Mouse (Mus musculus) liver, embryonic 16.5 days (tissue): Measurements from ENCODE around the gene Zbtb3. TPM values are rescaled to one million over a fixed set of nuclear protein-coding genes. Genes with fewer than 3 reads are reported as not detected.
A peak's percentile ranks its signal among the peaks of the same experiment; 100 is the strongest.

ENCODE experiments used
- ATAC-seq: fragments of 200-750 bp; cut with Nextera tagmentation; 2 replicates; pipeline ENCODE4 v1.8.0; 2017; ENCODE audit warnings: low read depth, mild to moderate bottlenecking, moderate number of reproducible peaks, moderate library complexity
- H3K27ac ChIP-seq: fragments of 300-500 bp; sonication (generic); 2 replicates; pipeline ENCODE4 v1.5.1; 2014; ENCODE audit warnings: mild to moderate bottlenecking, low read length
- H3K27me3 ChIP-seq: fragments of 300-500 bp; sonication (generic); 2 replicates; pipeline ENCODE4 v1.6.1; 2014; ENCODE audit warnings: low read depth, low read length, mixed read lengths; ENCODE audit not compliant: control insufficient read depth, insufficient read depth
- H3K36me3 ChIP-seq: fragments of 300-500 bp; sonication (generic); 2 replicates; pipeline ENCODE4 v1.6.1; 2014; ENCODE audit warnings: mild to moderate bottlenecking; ENCODE audit not compliant: control insufficient read depth, insufficient read depth
- H3K4me1 ChIP-seq: fragments of 300-500 bp; sonication (generic); 2 replicates; pipeline ENCODE4 v1.6.1; 2014; ENCODE audit warnings: low read depth, low read length, mixed read lengths; ENCODE audit not compliant: control insufficient read depth
- H3K4me2 ChIP-seq: fragments of 300-500 bp; sonication (generic); 2 replicates; pipeline ENCODE4 v1.6.1; 2014; ENCODE audit warnings: low read depth, low read length, mixed read lengths
- H3K4me3 ChIP-seq: fragments of 300-500 bp; sonication (generic); 2 replicates; pipeline ENCODE4 v1.5.1; 2014; ENCODE audit warnings: low read depth, mild to moderate bottlenecking, low read length
- H3K9ac ChIP-seq: fragments of 300-500 bp; sonication (generic); 2 replicates; pipeline ENCODE4 v1.6.1; 2014; ENCODE audit warnings: low read depth, low read length
- H3K9me3 ChIP-seq: fragments of 300-500 bp; sonication (generic); replicated peaks from 2 replicates; pipeline ENCODE4 v1.6.1; 2016; ENCODE audit warnings: low read length; ENCODE audit not compliant: control insufficient read depth
- WGBS: fragments of 180-500 bp; shearing (Covaris S2); extraction: QIAGEN DNeasy Blood & Tissue Kit; methylation state at CpG from one replicate; pipeline ENCODE4 v1.1.7; 2014; ENCODE audit not compliant: insufficient replicate concordance; 5-methylcytosine and 5-hydroxymethylcytosine counted together
- polyA plus RNA-seq: library from polyadenylated mRNA; unstranded; fragments of >200 nt; fragmentation: Nextera tagmentation; extraction: Ambion mirVana; gene quantifications from 2 replicates; pipeline ENCODE4 v1.2.1, GENCODE M21; 2015

Zbtb3 gene
- polyA plus RNA-seq, 1 experiment from 2014 or later = 1.0 TPM

DNA sequence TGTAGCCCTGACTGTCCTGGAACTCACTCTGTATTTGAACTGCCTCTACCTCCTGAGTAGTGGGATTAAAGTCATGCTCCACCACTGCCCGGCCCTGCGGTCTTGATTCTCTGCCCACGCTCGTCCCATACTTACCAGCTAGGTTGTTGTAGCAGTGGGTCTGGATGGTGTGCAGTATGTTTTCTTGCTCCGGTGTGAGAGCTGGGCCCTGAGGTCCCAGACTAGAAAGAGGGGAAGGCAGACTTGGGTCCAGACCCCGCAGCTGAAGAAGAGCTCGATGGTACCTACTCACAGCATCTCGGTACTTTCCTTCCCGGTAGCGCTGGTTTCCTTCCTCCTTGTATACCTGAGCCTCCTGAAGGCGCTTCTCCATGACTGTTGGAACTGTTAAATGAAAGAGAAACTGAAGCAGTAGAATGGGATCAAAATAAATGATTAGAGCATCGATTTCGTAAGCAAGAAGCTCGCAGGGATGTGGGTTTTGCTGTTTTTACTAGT is 16.0 kb downstream of the Zbtb3 start:
- Histone ChIP-seq H3K36me3 (peaks cover 32% of the 10 kb centered on the region), H3K9me3 (no peaks in the 10 kb centered on the region), H3K9ac (peak overlapping the region; percentile 99), H3K27me3 (no peaks in the 10 kb centered on the region), H3K27ac (peak overlapping the region; percentile 100), H3K4me2 (peak overlapping the region; percentile 93), H3K4me1 (peaks cover 29% of the 10 kb centered on the region), H3K4me3 (peak overlapping the region; percentile 100)
- 14% methylated on average over 14 of the region's 14 CpGs for WGBS
- ATAC-seq = no peak

DNA sequence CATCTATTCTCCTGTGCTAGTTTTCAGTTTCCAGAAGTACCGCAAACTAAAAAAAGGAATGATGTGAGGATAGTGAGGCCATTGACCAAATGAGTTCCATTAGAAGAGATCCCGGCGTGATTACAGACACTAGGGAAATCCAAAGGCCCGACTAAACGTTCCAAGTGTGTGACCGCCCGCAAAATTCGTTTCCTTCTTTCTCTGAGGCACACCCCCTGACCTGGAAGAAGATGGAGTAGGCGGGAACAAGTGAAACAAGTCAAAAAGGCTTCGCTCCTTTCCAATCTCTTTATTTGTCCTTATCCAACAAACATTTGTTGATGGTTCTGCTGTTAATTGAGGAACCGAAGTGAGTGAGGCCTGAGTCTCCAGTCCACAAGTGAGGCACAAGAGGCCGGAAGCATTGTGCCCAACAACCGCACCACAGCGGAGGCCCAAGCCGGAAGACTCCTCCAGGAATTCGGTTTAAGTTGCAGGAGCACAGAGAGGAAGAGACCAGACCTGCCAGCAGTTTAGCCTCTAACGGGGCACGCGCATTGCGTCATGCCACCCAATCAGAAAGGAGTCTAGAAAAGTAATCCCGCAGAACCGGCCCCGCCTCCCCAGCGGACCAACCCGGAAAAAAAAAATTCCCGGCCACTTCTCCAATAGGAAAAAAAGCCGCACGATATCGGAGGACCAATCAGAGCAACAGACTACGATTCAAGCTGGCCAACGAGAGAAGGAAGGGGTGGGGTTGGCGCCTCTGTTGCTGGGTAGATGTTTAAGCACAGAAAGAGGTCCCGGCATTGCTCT is 16.6 kb downstream of the Zbtb3 start, which contains the start of gene Ttc9c:
Ttc9c (minus strand) TSS at position 533 of the 795 bp plus-strand sequence.
- Histone ChIP-seq H3K4me3 (peak within 1 kb of the TSS; percentile 100), H3K4me1 (peaks cover 31% of the 10 kb centered on the region), H3K9ac (peak within 1 kb of the TSS; percentile 99), H3K27me3 (no peaks in the 10 kb centered on the region), H3K4me2 (peak within 1 kb of the TSS; percentile 93), H3K27ac (peak within 1 kb of the TSS; percentile 100), H3K36me3 (peaks cover 34% of the 10 kb centered on the region), H3K9me3 (no peaks in the 10 kb centered on the region)
- ATAC-seq = peak; percentile 76
- under 1% methylated on average over 33 of the region's 33 CpGs for WGBS

- Histone ChIP-seq H3K4me2 (peak within 1 kb of the TSS; percentile 93), H3K27me3 (no peaks in the 10 kb centered on the region), H3K4me3 (peak within 1 kb of the TSS; percentile 100), H3K27ac (peak within 1 kb of the TSS; percentile 100), H3K9me3 (no peaks in the 10 kb centered on the region), H3K9ac (peak within 1 kb of the TSS; percentile 99), H3K4me1 (peaks cover 31% of the 10 kb centered on the region), H3K36me3 (peaks cover 36% of the 10 kb centered on the region)
- peak; percentile 90 for ATAC-seq
- under 1% methylated on average over 78 of the region's 83 CpGs for WGBS
Measured at GRCm38 (mm10) chr19:8819596-8820423, 17.5 kb downstream of the Zbtb3 start, which contains the start of gene Hnrnpul2. TSS of gene Hnrnpul2 (plus strand) at chr19:8820010.

DNA sequence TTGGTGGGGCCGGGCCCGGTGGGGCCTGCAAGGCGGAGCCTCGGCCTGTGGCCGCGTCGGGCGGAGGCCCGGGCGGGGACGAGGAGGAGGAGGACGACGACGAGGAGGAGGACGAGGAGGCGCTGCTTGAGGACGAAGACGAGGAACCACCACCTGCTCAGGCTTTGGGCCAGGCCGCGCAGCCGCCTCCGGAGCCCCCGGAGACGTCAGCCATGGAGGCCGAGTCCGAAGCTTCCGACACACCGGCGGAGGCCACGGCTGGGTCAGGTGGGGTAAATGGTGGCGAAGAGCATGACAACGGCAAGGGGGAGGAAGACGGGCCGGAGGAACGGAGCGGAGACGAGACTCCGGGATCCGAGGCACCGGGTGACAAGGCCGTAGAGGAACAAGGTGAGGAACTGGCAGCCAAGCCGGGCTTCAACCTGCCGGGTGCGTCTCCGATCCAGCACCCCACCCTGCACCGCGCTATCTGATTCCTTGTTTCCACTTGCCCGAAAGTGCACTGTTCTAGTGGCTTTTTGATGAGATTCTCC is 18.1 kb downstream of the Zbtb3 start:
- no peaks in the 10 kb centered on the region for H3K9me3 ChIP-seq
- H3K4me2 ChIP-seq = peak overlapping the region; percentile 93
- peak; percentile 54 for ATAC-seq
- no peaks in the 10 kb centered on the region for H3K27me3 ChIP-seq
- H3K36me3 ChIP-seq = peaks cover 37% of the 10 kb centered on the region
- H3K9ac ChIP-seq = peak overlapping the region; percentile 99
- peak overlapping the region; percentile 100 for H3K4me3 ChIP-seq
- peaks cover 31% of the 10 kb centered on the region for H3K4me1 ChIP-seq
- H3K27ac ChIP-seq = peak overlapping the region; percentile 100
- under 1% methylated on average over 45 of the region's 48 CpGs for WGBS

DNA sequence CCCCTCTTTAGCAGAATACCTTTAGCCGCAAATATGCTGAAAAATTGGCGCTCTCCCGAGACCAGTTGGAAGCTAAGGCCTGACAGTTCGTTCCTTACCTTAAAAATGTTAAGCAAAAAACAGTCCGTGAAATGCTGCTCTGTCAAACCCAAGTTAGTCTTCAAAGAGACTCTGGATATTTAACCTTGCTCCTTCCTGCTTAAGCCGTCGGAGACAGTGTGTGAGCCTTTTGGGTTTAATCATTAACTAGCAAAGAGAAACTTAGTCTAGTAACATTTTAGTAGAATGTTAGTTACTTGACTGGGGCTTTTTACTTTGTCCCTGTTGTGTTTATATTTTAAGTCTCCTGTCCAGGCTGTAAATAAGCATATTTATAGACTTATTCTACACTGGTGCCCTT is 18.8 kb downstream of the Zbtb3 start:
- Histone ChIP-seq H3K4me2 (peak overlapping the region; percentile 93), H3K36me3 (peaks cover 39% of the 10 kb centered on the region), H3K9ac (peak overlapping the region; percentile 99), H3K9me3 (no peaks in the 10 kb centered on the region), H3K27me3 (no peaks in the 10 kb centered on the region), H3K27ac (peak overlapping the region; percentile 100), H3K4me3 (peak overlapping the region; percentile 100), H3K4me1 (peaks cover 31% of the 10 kb centered on the region)
- no peak for ATAC-seq
- WGBS = 0% methylated on average over 7 of the region's 7 CpGs

- Histone ChIP-seq H3K9ac (peak overlapping the region; percentile 38), H3K36me3 (peaks cover 50% of the 10 kb centered on the region), H3K9me3 (no peaks in the 10 kb centered on the region), H3K4me3 (peak overlapping the region; percentile 100), H3K27ac (no peak overlapping the region), H3K27me3 (no peaks in the 10 kb centered on the region), H3K4me1 (peaks cover 21% of the 10 kb centered on the region), H3K4me2 (peak overlapping the region; percentile 93)
- ATAC-seq = no peak
- 80% methylated on average over 8 of the region's 8 CpGs for WGBS
Measured at GRCm38 (mm10) chr19:8822696-8823095, 20.3 kb downstream of the Zbtb3 start.

DNA sequence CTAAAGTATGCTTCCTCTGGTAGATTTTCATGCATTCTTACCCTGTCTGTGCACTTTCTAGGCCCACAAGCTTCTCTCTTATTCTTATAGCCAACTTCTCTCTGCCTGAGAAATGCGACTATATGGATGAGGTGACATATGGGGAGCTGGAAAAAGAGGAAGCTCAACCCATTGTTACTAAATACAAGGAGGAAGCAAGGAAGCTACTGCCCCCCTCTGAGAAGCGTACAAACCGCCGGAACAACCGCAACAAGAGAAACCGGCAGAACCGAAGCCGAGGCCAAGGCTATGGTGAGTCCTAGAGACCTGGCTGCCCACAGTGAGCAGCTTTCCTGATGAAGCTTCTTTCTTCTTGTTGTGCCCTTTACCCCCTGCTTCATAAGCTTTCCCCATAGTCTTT is 27.3 kb downstream of the Zbtb3 start, which contains the start of gene AC129217.1:
AC129217.1 (plus strand) TSS at position 114 of the 400 bp plus-strand sequence.
- Histone ChIP-seq H3K4me3 (no peak within 1 kb of the TSS), H3K27ac (peak within 1 kb of the TSS; percentile 13; the same call in 1 of the 2 replicates), H3K9me3 (no peaks in the 10 kb centered on the region), H3K27me3 (no peaks in the 10 kb centered on the region), H3K4me2 (no peak within 1 kb of the TSS), H3K4me1 (no peaks in the 10 kb centered on the region; the same call in 1 of the 2 replicates), H3K9ac (no peak within 1 kb of the TSS), H3K36me3 (peaks cover 99% of the 10 kb centered on the region)
- 49% methylated on average over 8 of the region's 8 CpGs for WGBS
- ATAC-seq = no peak

GRCm38 (mm10) chr19:8830664-8831063 is 28.3 kb downstream of the Zbtb3 start:
- Histone ChIP-seq H3K27ac (no peak overlapping the region), H3K4me3 (no peak overlapping the region), H3K4me2 (no peak overlapping the region), H3K4me1 (no peaks in the 10 kb centered on the region; the same call in 1 of the 2 replicates), H3K27me3 (no peaks in the 10 kb centered on the region), H3K36me3 (peaks cover 95% of the 10 kb centered on the region), H3K9ac (no peak overlapping the region), H3K9me3 (no peaks in the 10 kb centered on the region)
- ATAC-seq = no peak
- WGBS = 93% methylated on average over 8 of the region's 8 CpGs
